Mouse (Mus musculus) kidney, embryonic 14.5 days (tissue): Measurements from ENCODE around the gene Abi3bp. TPM values are rescaled to one million over a fixed set of nuclear protein-coding genes. Genes with fewer than 3 reads are reported as not detected.

Source experiments
- ATAC-seq: fragments of 200-750 bp; cut with Nextera tagmentation; 2 replicates; pipeline ENCODE4 v1.8.0; 2017; ENCODE audit warnings: moderate number of reproducible peaks, mild to moderate bottlenecking, moderate TSS enrichment, moderate library complexity; ENCODE audit not compliant: low FRiP score, low TSS enrichment
- H3K27ac ChIP-seq: fragments of 300-500 bp; sonication (generic); 2 replicates; pipeline ENCODE4 v1.5.1; 2014; ENCODE audit warnings: low read depth, mild to moderate bottlenecking, low read length, moderate library complexity, mixed read lengths
- H3K27me3 ChIP-seq: fragments of 300-500 bp; sonication (generic); 2 replicates; pipeline ENCODE4 v1.6.1; 2014; ENCODE audit warnings: mild to moderate bottlenecking, low read length; ENCODE audit not compliant: control insufficient read depth, insufficient read depth
- H3K36me3 ChIP-seq: fragments of 300-500 bp; sonication (generic); 2 replicates; pipeline ENCODE4 v1.6.1; 2014; ENCODE audit warnings: low read length, mixed read lengths; ENCODE audit not compliant: control insufficient read depth, insufficient read depth
- H3K4me1 ChIP-seq: fragments of 300-500 bp; sonication (generic); 2 replicates; pipeline ENCODE4 v1.6.1; 2014; ENCODE audit warnings: low read length, mixed read lengths; ENCODE audit not compliant: control insufficient read depth, insufficient read depth
- H3K4me2 ChIP-seq: fragments of 300-500 bp; sonication (generic); replicated peaks from 2 replicates; pipeline ENCODE4 v1.6.1; 2014; ENCODE audit warnings: low read depth, mild to moderate bottlenecking, low read length
- H3K4me3 ChIP-seq: fragments of 300-500 bp; sonication (generic); 2 replicates; pipeline ENCODE4 v1.5.1; 2014; ENCODE audit warnings: mild to moderate bottlenecking, low read length
- H3K9ac ChIP-seq: fragments of 300-500 bp; sonication (generic); 2 replicates; pipeline ENCODE4 v1.6.1; 2014; ENCODE audit warnings: low read depth, mild to moderate bottlenecking, low read length, moderate library complexity
- H3K9me3 ChIP-seq: fragments of 300-500 bp; sonication (generic); 2 replicates; pipeline ENCODE4 v1.6.1; 2016; ENCODE audit warnings: low read length; ENCODE audit not compliant: control insufficient read depth
- WGBS: fragments of 180-500 bp; shearing (Covaris S2); extraction: QIAGEN DNeasy Blood & Tissue Kit; methylation state at CpG from one replicate; pipeline ENCODE4 v1.1.7; 2014; 5-methylcytosine and 5-hydroxymethylcytosine counted together
- polyA plus RNA-seq: library from polyadenylated mRNA; unstranded; fragments of >200 nt; fragmentation: Nextera tagmentation; extraction: Ambion mirVana; gene quantifications from 2 replicates; pipeline ENCODE4 v1.2.1, GENCODE M21; 2014

The Abi3bp gene
- polyA plus RNA-seq, 1 experiment from 2014 or later, result 2.5 TPM

DNA sequence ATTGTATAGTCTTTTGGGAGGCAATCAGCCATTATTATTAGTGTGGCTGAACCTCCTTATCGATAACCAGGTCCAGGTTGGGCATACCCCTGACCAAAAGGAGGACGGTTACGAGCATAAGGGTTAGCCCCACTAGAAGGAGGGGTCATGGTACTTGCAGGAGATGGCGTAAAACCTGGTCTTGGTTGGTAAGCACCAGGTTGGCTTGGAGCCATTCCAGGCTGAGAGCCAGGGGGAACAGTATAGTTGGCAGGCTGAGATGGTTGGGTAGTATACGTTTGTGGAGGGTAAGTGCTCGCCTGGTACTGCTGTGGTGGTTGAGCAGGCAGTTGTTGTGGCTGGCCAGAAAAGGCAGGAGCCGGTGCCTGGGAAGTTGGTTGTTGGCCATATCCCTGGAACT is 213.0 kb downstream of the Abi3bp start:
- Histone ChIP-seq H3K4me2 (no peak overlapping the region), H3K4me1 (no peaks in the 10 kb centered on the region), H3K27ac (no peak overlapping the region), H3K9me3 (no peaks in the 10 kb centered on the region), H3K9ac (no peak overlapping the region), H3K4me3 (no peak overlapping the region), H3K36me3 (peaks cover 49% of the 10 kb centered on the region), H3K27me3 (no peaks in the 10 kb centered on the region)
- no peak for ATAC-seq
- 95% methylated on average over 7 of the region's 7 CpGs for WGBS

DNA sequence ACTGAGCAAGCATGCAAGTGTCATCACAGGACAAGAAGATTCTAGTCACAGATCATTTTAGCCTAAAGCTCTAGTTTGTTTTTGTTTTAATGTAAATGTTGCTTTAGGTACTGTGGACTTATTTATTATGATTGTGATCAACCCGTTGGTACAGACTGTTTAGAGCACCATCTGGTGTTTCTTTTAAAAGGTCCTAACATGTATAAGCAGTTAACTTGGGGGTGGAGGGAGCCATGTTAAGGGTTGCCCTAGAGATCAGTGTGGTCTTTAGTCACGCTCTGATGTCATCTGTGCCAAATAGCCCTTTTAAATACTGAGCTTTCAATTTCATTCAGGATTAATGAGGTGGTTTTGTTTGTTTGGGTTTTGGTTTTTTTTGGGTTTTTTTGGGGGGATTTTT is 218.8 kb downstream of the Abi3bp start:
- Histone ChIP-seq H3K4me3 (no peak overlapping the region), H3K9me3 (no peaks in the 10 kb centered on the region), H3K27me3 (no peaks in the 10 kb centered on the region), H3K4me2 (no peak overlapping the region), H3K36me3 (peaks cover 57% of the 10 kb centered on the region), H3K4me1 (no peaks in the 10 kb centered on the region), H3K9ac (no peak overlapping the region), H3K27ac (no peak overlapping the region)
- 74% methylated on average over 2 of the region's 2 CpGs for WGBS
- ATAC-seq, result no peak

GRCm38 (mm10) chr16:56700898-56701297 is 223.2 kb downstream of the Abi3bp start:
- H3K27me3 ChIP-seq, result no peaks in the 10 kb centered on the region
- H3K9me3 ChIP-seq, result no peaks in the 10 kb centered on the region
- no peak overlapping the region for H3K4me2 ChIP-seq
- ATAC-seq, result no peak
- peaks cover 57% of the 10 kb centered on the region for H3K36me3 ChIP-seq
- no peak overlapping the region for H3K4me3 ChIP-seq
- H3K9ac ChIP-seq, result no peak overlapping the region
- H3K27ac ChIP-seq, result no peak overlapping the region
- no peaks in the 10 kb centered on the region for H3K4me1 ChIP-seq
- 95% methylated on average over 3 of the region's 3 CpGs for WGBS

DNA sequence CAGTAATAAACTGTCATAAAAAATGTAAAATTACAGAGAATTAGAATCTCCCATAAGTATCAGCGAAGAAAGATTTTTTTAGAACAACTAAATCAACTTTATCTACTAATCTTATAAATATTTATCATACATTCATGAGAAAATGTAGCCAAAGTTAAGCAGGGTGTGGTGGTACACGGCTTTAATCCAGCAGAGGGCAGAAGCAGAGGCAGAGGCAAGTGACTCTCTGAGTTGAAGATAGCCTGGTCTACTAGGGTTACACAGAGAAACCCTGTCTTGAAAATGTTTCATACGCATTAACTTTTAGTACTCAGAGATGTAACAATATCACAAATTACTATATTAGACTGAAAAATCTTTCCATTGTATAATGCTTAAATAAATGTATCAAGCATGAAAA is 228.1 kb downstream of the Abi3bp start:
- peaks cover 63% of the 10 kb centered on the region for H3K36me3 ChIP-seq
- H3K9me3 ChIP-seq, result no peaks in the 10 kb centered on the region
- no peak overlapping the region for H3K4me3 ChIP-seq
- no peak overlapping the region for H3K27ac ChIP-seq
- no peaks in the 10 kb centered on the region for H3K4me1 ChIP-seq
- no peak overlapping the region for H3K9ac ChIP-seq
- no peak overlapping the region for H3K4me2 ChIP-seq
- WGBS, result 85% methylated on average over 3 of the region's 3 CpGs
- ATAC-seq, result no peak
- no peaks in the 10 kb centered on the region for H3K27me3 ChIP-seq

GRCm38 (mm10) chr16:56710071-56710470 is 232.4 kb downstream of the Abi3bp start:
- H3K9me3 ChIP-seq, result no peaks in the 10 kb centered on the region
- peaks cover 54% of the 10 kb centered on the region for H3K36me3 ChIP-seq
- no peak overlapping the region for H3K9ac ChIP-seq
- no peaks in the 10 kb centered on the region for H3K4me1 ChIP-seq
- no peak overlapping the region for H3K4me2 ChIP-seq
- 93% methylated on average over 3 of the region's 3 CpGs for WGBS
- H3K4me3 ChIP-seq, result no peak overlapping the region
- H3K27ac ChIP-seq, result no peak overlapping the region
- no peak for ATAC-seq
- no peaks in the 10 kb centered on the region for H3K27me3 ChIP-seq

DNA sequence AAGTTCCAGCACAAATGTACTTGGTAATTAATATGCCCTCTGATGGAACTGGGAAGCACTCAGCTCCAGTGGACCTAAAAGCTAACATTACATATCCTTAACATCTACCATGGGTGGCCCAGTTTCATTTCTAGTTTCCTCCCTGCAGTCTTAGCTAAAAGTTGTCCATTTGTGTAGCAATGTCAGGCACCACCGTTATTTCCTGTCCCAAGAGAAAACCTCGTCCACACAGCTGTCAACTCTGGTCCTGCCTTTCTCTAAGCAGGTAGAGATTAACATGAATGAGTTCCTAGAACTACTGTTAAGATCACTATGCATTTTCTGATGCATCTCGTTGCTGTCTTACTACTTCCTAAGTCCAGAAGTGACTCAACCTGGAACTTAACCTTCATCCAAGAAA is 237.9 kb downstream of the Abi3bp start:
- no peaks in the 10 kb centered on the region for H3K27me3 ChIP-seq
- H3K4me3 ChIP-seq, result peak overlapping the region; percentile 86; the same call in 1 of the 2 replicates
- no peak for ATAC-seq
- H3K4me2 ChIP-seq, result peak overlapping the region; percentile 72
- no peak overlapping the region; the same call in 1 of the 2 replicates for H3K9ac ChIP-seq
- peaks cover 9% of the 10 kb centered on the region; the same call in 1 of the 2 replicates for H3K4me1 ChIP-seq
- WGBS, result 66% methylated on average over 3 of the region's 3 CpGs
- no peaks in the 10 kb centered on the region for H3K9me3 ChIP-seq
- H3K36me3 ChIP-seq, result peaks cover 19% of the 10 kb centered on the region
- H3K27ac ChIP-seq, result no peak overlapping the region

- Histone ChIP-seq H3K9me3 (no peaks in the 10 kb centered on the region), H3K36me3 (peaks cover 9% of the 10 kb centered on the region), H3K4me3 (peak overlapping the region; percentile 86), H3K9ac (peak overlapping the region; percentile 93), H3K4me1 (peaks cover 9% of the 10 kb centered on the region; the same call in 1 of the 2 replicates), H3K27ac (peak overlapping the region; percentile 97), H3K4me2 (peak overlapping the region; percentile 72), H3K27me3 (no peaks in the 10 kb centered on the region)
- ATAC-seq, result peak; percentile 82
- under 1% methylated on average over 31 of the region's 38 CpGs for WGBS
These were observed 239.0 kb downstream of the Abi3bp start for GRCm38 (mm10) chr16:56716557-56717179.

GRCm38 (mm10) chr16:56717224-56718200 is 239.8 kb downstream of the Abi3bp start, which contains the start of gene Tfg:
Gene Tfg (minus strand): TSS chr16:56717450.
- ATAC-seq, result peak; percentile 98
- Histone ChIP-seq H3K4me3 (peak within 1 kb of the TSS; percentile 86), H3K36me3 (peaks cover 2% of the 10 kb centered on the region; the same call in 1 of the 2 replicates), H3K9ac (peak within 1 kb of the TSS; percentile 93), H3K4me2 (peak within 1 kb of the TSS; percentile 72), H3K27ac (peak within 1 kb of the TSS; percentile 97), H3K27me3 (no peaks in the 10 kb centered on the region), H3K4me1 (peaks cover 9% of the 10 kb centered on the region; the same call in 1 of the 2 replicates), H3K9me3 (no peaks in the 10 kb centered on the region)
- WGBS, result under 1% methylated on average over 62 of the region's 62 CpGs

GRCm38 (mm10) chr16:56719031-56719430 is 241.4 kb downstream of the Abi3bp start:
- Histone ChIP-seq H3K36me3 (no peaks in the 10 kb centered on the region), H3K4me1 (peaks cover 9% of the 10 kb centered on the region; the same call in 1 of the 2 replicates), H3K27me3 (no peaks in the 10 kb centered on the region), H3K27ac (no peak overlapping the region), H3K9ac (no peak overlapping the region), H3K9me3 (no peaks in the 10 kb centered on the region), H3K4me2 (no peak overlapping the region), H3K4me3 (no peak overlapping the region)
- ATAC-seq, result no peak
